Mouse (Mus musculus) skeletal muscle tissue, adult 2 months (tissue): ENCODE results near the gene Morc4.

Source experiments
- DNase-seq: peaks from one replicate; pipeline ENCODE4 v3.0.0-alpha.2; 2012; ENCODE audit warnings: low read depth, low spot score

The Morc4 gene

DNA sequence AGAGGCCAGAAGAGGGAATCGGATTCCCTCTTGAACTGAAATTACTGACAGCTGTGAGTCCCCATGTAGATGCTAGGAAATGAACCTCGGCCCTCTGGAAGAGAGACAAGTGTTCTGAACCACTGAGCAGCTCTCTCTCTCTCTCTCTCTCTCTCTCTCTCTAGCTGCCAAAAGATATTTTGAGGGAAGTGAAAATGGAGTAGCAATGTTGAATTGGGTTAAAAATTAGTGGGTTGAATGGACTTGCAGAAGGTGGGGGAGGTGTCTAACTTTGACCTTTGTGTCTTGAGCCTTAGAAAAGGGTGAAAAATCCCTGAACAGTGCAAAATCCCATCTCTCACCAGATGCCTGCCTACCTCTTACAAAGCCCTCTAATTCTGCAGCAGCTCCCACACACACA, 64.1 kb downstream of the Morc4 start:
- peak; percentile 18 for DNase-seq

DNA sequence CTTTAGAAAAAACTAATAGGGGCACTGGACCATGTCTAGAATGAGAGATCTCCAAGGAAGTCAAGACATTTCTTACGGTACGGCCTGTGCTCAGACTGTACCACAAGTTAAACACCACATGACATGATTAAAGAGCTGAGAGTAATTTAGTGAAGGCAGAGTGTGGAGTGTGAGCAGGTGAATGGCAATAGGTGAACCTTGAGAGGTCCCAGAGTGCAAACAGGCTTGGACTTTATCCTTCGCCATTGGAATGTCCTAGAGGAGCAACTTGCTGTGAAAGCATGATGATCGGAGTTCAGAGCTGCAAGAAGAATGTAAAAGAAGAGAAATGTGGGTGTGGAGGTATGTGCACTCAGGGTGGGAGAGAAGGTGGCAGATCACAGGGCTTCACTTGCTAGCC, 65.6 kb downstream of the Morc4 start:
- no peak for DNase-seq

GRCm38 (mm10) chrX:139803028-139803427, 68.4 kb downstream of the Morc4 start:
- DNase-seq: no peak

DNA sequence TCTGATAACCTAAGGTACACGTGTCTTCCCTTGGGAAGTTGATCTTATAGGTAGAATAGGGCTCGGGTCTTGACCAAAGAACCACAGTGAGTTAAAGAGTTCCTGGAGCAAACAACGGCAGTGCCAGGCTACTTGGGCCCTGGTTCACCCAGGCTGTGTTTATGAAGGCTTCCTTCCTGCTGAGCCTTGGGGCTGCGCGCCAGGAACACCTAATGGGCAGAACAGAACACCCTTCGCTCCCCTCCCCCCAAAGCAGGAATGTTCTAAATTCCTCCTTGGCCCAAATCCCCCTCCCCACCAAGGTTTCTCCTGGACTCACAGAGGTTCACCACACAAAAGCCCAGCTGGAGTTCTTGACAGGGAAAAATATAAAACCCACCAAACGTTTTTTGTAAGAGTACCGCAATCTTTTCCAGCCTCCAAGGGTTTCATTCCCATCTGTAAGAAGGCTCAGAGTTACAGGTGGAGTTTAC, 71.0 kb downstream of the Morc4 start, which contains the start of gene Cldn2:
Gene Cldn2, plus strand, starts transcription at position 423 of the 473 bp plus-strand sequence.
- no peak for DNase-seq

DNA sequence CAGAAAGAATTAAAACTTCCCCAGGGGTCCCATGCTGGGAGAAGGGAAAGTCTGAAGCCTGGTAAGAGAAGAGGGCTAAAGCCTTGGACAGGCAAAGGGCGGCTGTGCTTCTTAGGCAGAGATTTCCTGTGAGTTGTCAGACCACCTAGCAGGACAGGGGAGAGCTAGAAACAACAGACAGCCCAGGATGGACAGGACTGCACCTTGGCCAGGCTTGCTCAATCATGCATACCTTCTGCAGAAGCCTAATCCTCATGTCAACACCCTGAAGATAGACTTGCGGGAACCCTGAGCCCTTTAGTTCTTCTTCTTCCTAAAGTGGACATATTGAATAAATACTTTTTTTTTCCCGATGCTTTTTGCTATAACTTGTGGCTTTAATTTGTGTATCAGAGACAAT, 71.5 kb downstream of the Morc4 start:
- no peak for DNase-seq

GRCm38 (mm10) chrX:139797875-139798274, 73.6 kb downstream of the Morc4 start:
- no peak for DNase-seq

DNA sequence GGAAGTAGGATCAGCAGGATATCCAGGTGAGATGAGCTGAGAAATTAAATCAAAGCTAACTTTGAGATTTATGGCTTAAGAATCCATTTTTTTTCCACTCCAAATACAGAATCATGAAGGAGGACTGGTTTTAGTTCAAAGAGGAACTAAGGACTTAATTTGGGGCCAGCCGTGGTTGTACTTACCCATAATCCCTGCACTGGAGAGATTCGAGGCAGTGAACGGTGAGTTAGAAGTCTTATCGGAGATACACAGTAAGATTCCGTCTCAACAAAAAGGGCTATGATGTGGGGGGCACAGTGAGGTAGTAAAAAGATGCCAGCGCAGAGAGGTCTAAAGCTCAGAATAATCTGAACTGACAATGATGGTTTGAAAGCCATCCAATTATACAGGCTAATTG, 75.4 kb downstream of the Morc4 start:
- DNase-seq: no peak

- no peak for DNase-seq
These were observed 77.2 kb downstream of the Morc4 start for GRCm38 (mm10) chrX:139794072-139794845.

- DNase-seq: no peak
These were observed 85.7 kb downstream of the Morc4 start for GRCm38 (mm10) chrX:139785764-139786163.

GRCm38 (mm10) chrX:139783045-139783422, 88.4 kb downstream of the Morc4 start:
- peak; percentile 58 for DNase-seq

DNA sequence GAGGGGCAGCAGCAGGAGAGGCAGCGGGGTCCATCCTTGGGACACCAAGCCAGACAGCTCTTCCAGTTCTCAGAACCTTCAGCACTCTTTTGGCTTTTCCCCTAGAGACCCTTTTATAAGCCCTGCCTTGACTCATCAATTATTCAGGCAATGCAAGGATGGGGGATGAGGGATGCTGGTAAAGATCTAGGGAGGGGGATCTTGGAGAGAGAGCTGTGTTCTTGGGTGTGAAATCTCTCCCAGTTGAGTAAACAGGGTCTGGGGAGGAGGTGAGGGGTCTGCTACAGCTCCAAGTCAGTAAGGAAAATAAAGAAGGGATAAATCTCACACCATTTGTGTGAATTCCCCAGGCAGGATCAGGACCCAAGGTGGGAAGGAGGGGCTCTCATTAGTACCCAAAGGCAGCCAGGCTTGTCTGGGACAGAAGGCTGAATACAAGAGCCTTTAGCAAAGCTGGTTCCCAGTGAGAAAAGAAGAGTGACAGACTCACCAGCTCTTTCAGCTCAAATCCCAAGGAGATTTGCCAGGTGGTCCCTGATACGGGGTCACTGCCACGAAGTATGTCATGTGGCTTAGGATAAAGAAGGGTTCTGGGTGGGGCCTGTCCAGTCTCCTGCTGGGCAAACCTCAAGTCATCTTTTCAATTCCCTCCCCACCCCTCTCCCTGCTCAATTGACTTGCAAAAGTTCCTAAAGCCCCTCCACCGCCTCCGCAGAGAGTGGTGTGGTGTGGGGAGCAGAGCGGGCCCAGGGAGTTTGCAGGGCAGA, 89.0 kb downstream of the Morc4 start, which contains the start of gene Ripply1:
Gene Ripply1, minus strand, starts transcription at position 76 of the 767 bp plus-strand sequence.
- DNase-seq: no peak

DNA sequence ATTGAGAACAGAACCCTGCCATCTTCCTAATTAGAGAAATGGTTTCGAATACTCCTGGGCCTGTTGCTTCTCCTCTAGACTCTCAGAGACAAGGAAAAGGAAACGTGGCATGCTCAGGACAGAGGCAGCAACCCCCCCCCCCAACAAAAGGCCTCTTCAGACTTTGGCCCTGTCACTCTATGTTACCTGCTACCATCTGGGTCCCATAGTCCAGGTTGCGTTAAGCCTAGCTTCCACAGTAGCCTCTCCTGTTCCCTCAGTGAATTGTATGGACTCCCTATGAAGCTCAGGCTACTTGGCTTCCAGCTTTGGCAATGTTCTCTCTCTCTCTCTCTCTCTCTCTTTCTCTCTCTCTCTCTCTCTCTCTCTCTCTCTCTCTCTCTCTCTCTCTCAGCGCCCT, 89.9 kb downstream of the Morc4 start:
- DNase-seq: no peak

DNA sequence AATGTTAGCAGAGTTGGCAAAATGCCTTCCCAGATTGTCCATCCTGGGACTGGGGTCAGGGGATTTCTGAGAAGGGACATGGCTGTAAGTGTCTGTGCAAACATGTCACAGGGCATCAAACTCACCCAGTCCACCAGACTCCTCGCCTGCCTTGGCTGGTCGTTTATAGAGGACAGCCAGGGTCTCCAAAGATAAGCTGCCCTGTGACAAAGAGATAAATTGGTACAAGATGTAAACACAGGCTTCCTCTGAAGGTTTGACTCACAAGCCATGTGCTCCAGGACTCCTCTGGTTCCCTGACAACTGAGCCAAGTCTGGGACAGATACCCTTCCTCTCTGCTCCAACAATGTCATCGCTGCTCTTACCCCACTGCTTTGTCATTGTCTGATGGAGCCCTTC, 90.5 kb downstream of the Morc4 start:
- DNase-seq: no peak

GRCm38 (mm10) chrX:139779401-139779800, 92.1 kb downstream of the Morc4 start:
- no peak for DNase-seq

GRCm38 (mm10) chrX:139778886-139779285, 92.6 kb downstream of the Morc4 start:
- no peak for DNase-seq

- DNase-seq: no peak
These were observed 94.1 kb downstream of the Morc4 start for GRCm38 (mm10) chrX:139777357-139777756.

DNA sequence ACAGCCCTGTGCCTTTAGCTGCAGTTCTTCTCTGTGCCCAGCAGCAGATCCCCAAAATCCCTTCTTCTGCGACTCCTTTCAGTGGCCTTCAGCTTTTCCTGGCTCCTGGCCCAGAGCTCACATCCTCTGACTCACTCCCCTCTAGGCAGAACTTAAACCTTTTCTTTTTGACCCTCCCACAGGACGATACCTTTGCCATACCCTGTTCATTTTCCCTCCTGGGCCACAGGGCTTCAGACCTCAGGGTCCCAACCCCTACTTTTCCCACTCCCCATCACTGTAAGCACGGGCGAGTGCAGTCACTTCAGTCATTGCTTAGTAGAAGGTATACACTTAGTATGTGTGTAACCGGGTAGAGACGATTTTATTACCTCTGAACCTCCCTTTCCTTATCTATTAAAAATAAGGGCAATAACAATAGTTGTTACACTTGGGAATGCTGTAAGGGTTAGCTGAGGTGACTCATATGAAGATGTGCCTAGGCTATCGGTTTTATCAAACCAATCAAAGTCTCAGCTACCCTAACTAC, 96.3 kb downstream of the Morc4 start:
- no peak for DNase-seq

GRCm38 (mm10) chrX:139774309-139775083, 97.0 kb downstream of the Morc4 start:
- peak; percentile 22 for DNase-seq
